Comparison of ENCODE assay signal across 8 mouse cellular contexts in the genomic region with DNA sequence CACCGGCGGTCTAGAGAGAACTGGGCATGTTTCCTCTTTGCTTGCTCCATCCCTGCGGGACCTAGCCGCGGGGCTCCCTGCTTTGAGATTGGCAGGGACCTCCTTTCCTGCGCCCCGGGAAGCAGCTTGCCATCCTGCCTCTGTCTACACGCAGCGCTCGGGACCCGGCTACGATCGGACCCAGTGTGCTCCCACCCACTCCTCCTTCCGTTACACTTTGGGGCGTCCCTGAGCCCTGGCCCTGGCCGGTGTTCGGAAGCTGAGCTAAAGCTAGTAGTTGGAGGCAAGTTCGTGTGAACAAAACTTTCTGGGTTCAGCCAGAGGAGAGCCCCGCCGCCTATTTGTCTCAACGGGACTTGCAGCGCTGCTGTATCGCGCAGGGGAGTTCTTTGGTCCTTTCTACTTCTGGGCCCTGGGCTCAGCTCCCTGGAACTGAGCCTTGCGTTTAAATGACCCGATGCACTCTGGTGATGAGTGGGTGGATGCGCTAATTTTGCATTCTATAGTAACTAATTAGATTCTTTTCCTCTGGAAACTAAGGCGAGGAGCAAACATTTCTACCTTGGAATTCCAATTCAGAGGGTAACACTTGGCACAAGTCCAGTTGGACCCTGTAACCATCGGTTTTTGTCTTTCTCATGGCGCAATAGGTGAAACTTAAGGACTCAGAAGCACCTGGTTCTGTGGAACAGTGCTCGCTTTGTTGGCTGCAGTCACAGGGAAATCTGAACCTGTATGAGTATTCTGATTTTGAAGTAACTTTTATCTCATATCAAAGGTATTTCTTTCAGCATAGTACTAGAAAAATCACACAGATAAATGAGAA. TPM values are rescaled to one million over a fixed set of nuclear protein-coding genes. Genes with fewer than 3 reads are reported as not detected.
A peak's percentile ranks its signal among the peaks of the same experiment; 100 is the strongest.
DNase-seq lines count a peak whose midpoint lies in the region; ATAC-seq and TF ChIP-seq lines count a peak whose summit lies in the region.

No protein-coding gene starts in this region.

- H3K9ac ChIP-seq in embryonic facial prominence, embryonic 11.5 days (replicated peaks; ENCODE audit: low read length) = peak overlapping the region; percentile 90
- peak overlapping the region; percentile 86 for H3K9ac ChIP-seq in heart, embryonic 12.5 days
- peak overlapping the region; percentile 87 for H3K9ac ChIP-seq in kidney, embryonic 14.5 days (ENCODE audit: low read depth, low read length)
- H3K9ac ChIP-seq in liver, postnatal 0 days (replicated peaks) = peak overlapping the region; percentile 48
- peak overlapping the region; percentile 75 for H3K9ac ChIP-seq in neural tube, embryonic 12.5 days

- H3K36me3 ChIP-seq in embryonic facial prominence, embryonic 11.5 days (replicated peaks; ENCODE audit: control insufficient read depth, insufficient read depth, low read depth, low read length) = no peaks in the 10 kb centered on the region
- no peaks in the 10 kb centered on the region for H3K36me3 ChIP-seq in heart, embryonic 12.5 days
- H3K36me3 ChIP-seq in kidney, embryonic 14.5 days (ENCODE audit: control insufficient read depth, insufficient read depth, low read length) = no peaks in the 10 kb centered on the region
- H3K36me3 ChIP-seq in liver, postnatal 0 days (replicated peaks; ENCODE audit: insufficient read depth, low read length) = no peaks in the 10 kb centered on the region
- no peaks in the 10 kb centered on the region for H3K36me3 ChIP-seq in neural tube, embryonic 12.5 days

- WGBS in embryonic facial prominence, embryonic 11.5 days = 2% methylated on average over 31 of the region's 31 CpGs
- WGBS in heart, embryonic 12.5 days = 3% methylated on average over 31 of the region's 31 CpGs
- WGBS in kidney, embryonic 14.5 days = 3% methylated on average over 31 of the region's 31 CpGs
- WGBS in liver, postnatal 0 days (ENCODE audit: insufficient replicate concordance) = 6% methylated on average over 31 of the region's 31 CpGs
- 2% methylated on average over 31 of the region's 31 CpGs for WGBS in neural tube, embryonic 12.5 days

- peak overlapping the region; percentile 73 for H3K27ac ChIP-seq in embryonic facial prominence, embryonic 11.5 days (replicated peaks; ENCODE audit: low read depth, low read length)
- peak overlapping the region; percentile 74 for H3K27ac ChIP-seq in heart, embryonic 12.5 days (ENCODE audit: poor library complexity, severe bottlenecking)
- H3K27ac ChIP-seq in kidney, embryonic 14.5 days (ENCODE audit: low read depth, low read length) = peak overlapping the region; percentile 69
- H3K27ac ChIP-seq in liver, postnatal 0 days (ENCODE audit: low read depth) = no peak overlapping the region
- H3K27ac ChIP-seq in neural tube, embryonic 12.5 days = no peak overlapping the region

- H3K9me3 ChIP-seq in embryonic facial prominence, embryonic 11.5 days (replicated peaks; ENCODE audit: control insufficient read depth, low read length) = no peaks in the 10 kb centered on the region
- H3K9me3 ChIP-seq in heart, embryonic 12.5 days (replicated peaks) = no peaks in the 10 kb centered on the region
- H3K9me3 ChIP-seq in kidney, embryonic 14.5 days (ENCODE audit: control insufficient read depth, low read length) = no peaks in the 10 kb centered on the region
- H3K9me3 ChIP-seq in liver, postnatal 0 days (ENCODE audit: low read length) = no peaks in the 10 kb centered on the region
- H3K9me3 ChIP-seq in neural tube, embryonic 12.5 days = no peaks in the 10 kb centered on the region

- peak; percentile 72 for ATAC-seq in embryonic facial prominence, embryonic 11.5 days (replicated peaks; ENCODE audit: insufficient number of reproducible peaks, low FRiP score, low TSS enrichment, low read depth)
- ATAC-seq in heart, embryonic 12.5 days (ENCODE audit: insufficient number of reproducible peaks, low FRiP score) = peak; percentile 51
- peak; percentile 56 for ATAC-seq in kidney, embryonic 14.5 days (ENCODE audit: low FRiP score, low TSS enrichment)
- peak; percentile 47 for ATAC-seq in liver, postnatal 0 days
- peak; percentile 78 for ATAC-seq in neural tube, embryonic 12.5 days (ENCODE audit: low FRiP score, low read depth)

- DNase-seq in right cerebral cortex, adult 18-20 months = peak; percentile 9
- no peak for DNase-seq in right cerebral cortex, postnatal 25 days
- peak; percentile 69 for DNase-seq in embryonic facial prominence, embryonic 11.5 days (ENCODE audit: low spot score)
- peak; percentile 31 for DNase-seq in liver, postnatal 0 days
- DNase-seq in thymus, postnatal 4 days = peak; percentile 65

- no peaks in the 10 kb centered on the region for H3K27me3 ChIP-seq in embryonic facial prominence, embryonic 11.5 days (ENCODE audit: control insufficient read depth, insufficient read depth, low read length)
- no peaks in the 10 kb centered on the region for H3K27me3 ChIP-seq in heart, embryonic 12.5 days (replicated peaks)
- H3K27me3 ChIP-seq in kidney, embryonic 14.5 days (ENCODE audit: control insufficient read depth, insufficient read depth, low read length) = no peaks in the 10 kb centered on the region
- H3K27me3 ChIP-seq in liver, postnatal 0 days (ENCODE audit: insufficient read depth, low read length) = peaks cover 6% of the 10 kb centered on the region
- H3K27me3 ChIP-seq in neural tube, embryonic 12.5 days (replicated peaks) = no peaks in the 10 kb centered on the region

- TF ChIP-seq EP300 in liver, postnatal 0 days (IDR thresholded peaks at IDR 0.05; ENCODE audit: low read depth) = no peak

- TF ChIP-seq CTCF in liver, postnatal 0 days (IDR thresholded peaks at IDR 0.05; ENCODE audit: low read depth) = no peak

- peak overlapping the region; percentile 86 for H3K4me3 ChIP-seq in embryonic facial prominence, embryonic 11.5 days (ENCODE audit: low read depth, low read length)
- H3K4me3 ChIP-seq in heart, embryonic 12.5 days = peak overlapping the region; percentile 74
- H3K4me3 ChIP-seq in kidney, embryonic 14.5 days (ENCODE audit: low read length) = peak overlapping the region; percentile 80
- H3K4me3 ChIP-seq in liver, postnatal 0 days (ENCODE audit: low read depth, low read length) = peak overlapping the region; percentile 65
- H3K4me3 ChIP-seq in neural tube, embryonic 12.5 days = peak overlapping the region; percentile 55

- no peaks in the 10 kb centered on the region for H3K4me1 ChIP-seq in embryonic facial prominence, embryonic 11.5 days (ENCODE audit: control insufficient read depth, insufficient read depth, low read length)
- peaks cover 12% of the 10 kb centered on the region for H3K4me1 ChIP-seq in heart, embryonic 12.5 days (replicated peaks)
- peaks cover 5% of the 10 kb centered on the region for H3K4me1 ChIP-seq in kidney, embryonic 14.5 days (ENCODE audit: control insufficient read depth, insufficient read depth, low read length)
- peaks cover 7% of the 10 kb centered on the region; the same call in 1 of the 2 replicates for H3K4me1 ChIP-seq in liver, postnatal 0 days (ENCODE audit: insufficient read depth)
- peaks cover 9% of the 10 kb centered on the region for H3K4me1 ChIP-seq in neural tube, embryonic 12.5 days

- peak overlapping the region; percentile 79 for H3K4me2 ChIP-seq in embryonic facial prominence, embryonic 11.5 days (ENCODE audit: low read depth, low read length)
- peak overlapping the region; percentile 79 for H3K4me2 ChIP-seq in heart, embryonic 12.5 days
- H3K4me2 ChIP-seq in kidney, embryonic 14.5 days (replicated peaks; ENCODE audit: low read depth, low read length) = peak overlapping the region; percentile 70
- peak overlapping the region; percentile 87 for H3K4me2 ChIP-seq in liver, postnatal 0 days (ENCODE audit: low read depth, low read length)
- H3K4me2 ChIP-seq in neural tube, embryonic 12.5 days (replicated peaks) = peak overlapping the region; percentile 77

RNA-seq across cellular contexts. Expression of a gene that starts 0.8 kb away (rescaled TPM):
- polyA plus RNA-seq in embryonic facial prominence, embryonic 11.5 days (2014; fragmentation: Nextera tagmentation; extraction: Ambion mirVana) = 49.1 and 58.1 TPM in 2 replicates
- 47.1 and 48.6 TPM in 2 replicates for polyA plus RNA-seq in heart, embryonic 12.5 days (2016; fragmentation: Nextera tagmentation; extraction: Ambion mirVana)
- 30.2 and 37.1 TPM in 2 replicates for polyA plus RNA-seq in kidney, embryonic 14.5 days (2014; fragmentation: Nextera tagmentation; extraction: Ambion mirVana)
- 1.3 and 1.5 TPM in 2 replicates for polyA plus RNA-seq in liver, postnatal 0 days (2015; fragmentation: Nextera tagmentation; extraction: Ambion mirVana)
- 32.8 and 36.0 TPM in 2 replicates for polyA plus RNA-seq in neural tube, embryonic 12.5 days (2016; fragmentation: Nextera tagmentation; extraction: Ambion mirVana)

Comparison
In these comparisons a context has a peak if more than half of its experiments do, and no peak if none do; other contexts are left out.
1. H3K27ac ChIP-seq: peak in embryonic facial prominence, embryonic 11.5 days (single experiment), heart, embryonic 12.5 days (single experiment) and kidney, embryonic 14.5 days (single experiment); none in liver, postnatal 0 days (single experiment) and neural tube, embryonic 12.5 days (single experiment).
2. RNA of a gene that starts 0.8 kb away (polyA plus RNA-seq): 49.1 to 58.1 TPM in embryonic facial prominence, embryonic 11.5 days, 47.1 to 48.6 TPM in heart, embryonic 12.5 days, 30.2 to 37.1 TPM in kidney, embryonic 14.5 days and 32.8 to 36.0 TPM in neural tube, embryonic 12.5 days; 1.3 to 1.5 TPM in liver, postnatal 0 days; every median in the first group is over 10 times any median in the second.
3. Peak in every context shown above with its lines, with median percentiles within 50 percentile points of each other: ATAC-seq, H3K4me2 ChIP-seq, H3K4me3 ChIP-seq and H3K9ac ChIP-seq.